Mouse (Mus musculus) gastrocnemius, postnatal 36 days (tissue): ENCODE results near the gene Bbs5. TPM values are rescaled to one million over a fixed set of nuclear protein-coding genes. Genes with fewer than 3 reads are reported as not detected.
"Not testable (repeated sequence)": the region's sequence is repeated elsewhere in the genome, so short reads cannot be mapped to it uniquely, and the experiment has no call there.

Source experiments
- DNase-seq, 2 experiments: peaks; one replicate each; pipeline ENCODE4 v3.0.0; 2022
- intact Hi-C: fragments of 180-260 bp; cut with DNase I; formaldehyde crosslinking; loops from one replicate; pipeline ENCODE4 v1.15.1; 2025
- total RNA-seq, 2 experiments: library from RNA; stranded (reverse); gene quantifications; 2 replicates each; pipeline ENCODE4 v1.2.3; 2021

Bbs5 gene
- total RNA-seq, 2 experiments from 2014 or later, result 2.7 to 3.8 TPM

GRCm38 (mm10) chr2:69663827-69664476 is 17.0 kb downstream of the Bbs5 start:
- intact Hi-C loops, result no loop called here
- DNase-seq, result no peak

GRCm38 (mm10) chr2:69667656-69668055 is 20.7 kb downstream of the Bbs5 start:
- no peak for DNase-seq
- intact Hi-C loops, result no loop called here

GRCm38 (mm10) chr2:69668414-69668813 is 21.4 kb downstream of the Bbs5 start:
- intact Hi-C loops, result no loop called here

GRCm38 (mm10) chr2:69669853-69670252 is 22.9 kb downstream of the Bbs5 start, which contains the start of gene Klhl41:
Gene Klhl41, plus strand, starts transcription at chr2:69670120.
- intact Hi-C loops, result no loop called here
- peak in 1 of 2 experiments; percentile 26 for DNase-seq

More at GRCm38 (mm10) chr2:69668414-69668813, 21.4 kb downstream of the Bbs5 start:
- no peak for DNase-seq

- intact Hi-C loops, result no loop called here
- DNase-seq, result peak in 1 of 2 experiments; percentile 26
Measured at GRCm38 (mm10) chr2:69673723-69674122, 26.8 kb downstream of the Bbs5 start.

GRCm38 (mm10) chr2:69675266-69675665 is 28.3 kb downstream of the Bbs5 start:
- no peak for DNase-seq
- intact Hi-C loops, result loop anchor here (5.0 kb wide), 1 partner anchor 38 kb away; no protein-coding TSS in a partner anchor

GRCm38 (mm10) chr2:69676713-69677112 is 29.7 kb downstream of the Bbs5 start:
- intact Hi-C loops, result loop anchor here (5.0 kb wide), 1 partner anchor 39 kb away; no protein-coding TSS in a partner anchor
- no peak for DNase-seq

GRCm38 (mm10) chr2:69677215-69677614 is 30.2 kb downstream of the Bbs5 start:
- intact Hi-C loops, result loop anchor here (5.0 kb wide), 1 partner anchor 40 kb away; no protein-coding TSS in a partner anchor
- DNase-seq, result not testable (repeated sequence)

GRCm38 (mm10) chr2:69679990-69680389 is 33.0 kb downstream of the Bbs5 start:
- DNase-seq, result no peak
- intact Hi-C loops, result loop anchor here (5.0 kb wide), 1 partner anchor 43 kb away; no protein-coding TSS in a partner anchor

GRCm38 (mm10) chr2:69681931-69682330 is 35.0 kb downstream of the Bbs5 start:
- intact Hi-C loops, result no loop called here
- no peak for DNase-seq

- DNase-seq, result no peak
- intact Hi-C loops, result no loop called here
Measured at GRCm38 (mm10) chr2:69683036-69683805, 36.2 kb downstream of the Bbs5 start.

- DNase-seq, result no peak
- intact Hi-C loops, result no loop called here
Measured at GRCm38 (mm10) chr2:69684488-69684887, 37.5 kb downstream of the Bbs5 start.

- intact Hi-C loops, result no loop called here
Measured at GRCm38 (mm10) chr2:69690214-69690613, 43.2 kb downstream of the Bbs5 start.

GRCm38 (mm10) chr2:69690843-69691242 is 43.9 kb downstream of the Bbs5 start:
- DNase-seq, result no peak
- intact Hi-C loops, result no loop called here

More at GRCm38 (mm10) chr2:69690214-69690613, 43.2 kb downstream of the Bbs5 start:
- DNase-seq, result no peak

- DNase-seq, result no peak
- intact Hi-C loops, result no loop called here
Measured at GRCm38 (mm10) chr2:69693501-69693900, 46.5 kb downstream of the Bbs5 start.

- DNase-seq, result no peak
- intact Hi-C loops, result no loop called here
Measured at GRCm38 (mm10) chr2:69700446-69700845, 53.5 kb downstream of the Bbs5 start.

GRCm38 (mm10) chr2:69712171-69712570 is 65.2 kb downstream of the Bbs5 start:
- intact Hi-C loops, result no loop called here
- DNase-seq, result no peak

- intact Hi-C loops, result no loop called here
- DNase-seq, result peak; percentile 75
Measured at GRCm38 (mm10) chr2:69712981-69713625, 66.1 kb downstream of the Bbs5 start, which contains the start of gene Fastkd1. Gene Fastkd1, minus strand, starts transcription at chr2:69713516.

GRCm38 (mm10) chr2:69713626-69714014 is 66.6 kb downstream of the Bbs5 start:
- intact Hi-C loops, result no loop called here
- DNase-seq, result no peak

- DNase-seq, result no peak
- intact Hi-C loops, result no loop called here
Measured at GRCm38 (mm10) chr2:69714126-69714525, 67.2 kb downstream of the Bbs5 start.

GRCm38 (mm10) chr2:69716483-69716882 is 69.5 kb downstream of the Bbs5 start:
- no peak for DNase-seq
- intact Hi-C loops, result no loop called here
